Mouse (Mus musculus): ENCODE results near the gene Zfp683. TPM values are rescaled to one million over a fixed set of nuclear protein-coding genes. Genes with fewer than 3 reads are reported as not detected.

Gene Zfp683
- total RNA-seq (2014; fragmentation: Nextera tagmentation) = not detected in 2 replicates
- not detected in 2 replicates for total RNA-seq (2017)

GRCm38 (mm10) chr4:134053538-134053937 lies at the start of gene Zfp683:
Gene Zfp683 (plus strand): TSS chr4:134053838.
- ATAC-seq (replicated peaks; ENCODE audit: poor library complexity, severe bottlenecking) = no peak

- ATAC-seq (replicated peaks; ENCODE audit: poor library complexity, severe bottlenecking) = peak; percentile 55
Observed at GRCm38 (mm10) chr4:134005581-134006358, 47.9 kb upstream of the Zfp683 start.

GRCm38 (mm10) chr4:134006845-134007244 lies 46.8 kb upstream of the Zfp683 start:
- no peak for ATAC-seq (replicated peaks; ENCODE audit: poor library complexity, severe bottlenecking)

- ATAC-seq (replicated peaks; ENCODE audit: poor library complexity, severe bottlenecking) = no peak
Observed at GRCm38 (mm10) chr4:134009709-134010108, 43.9 kb upstream of the Zfp683 start.

- ATAC-seq (replicated peaks; ENCODE audit: poor library complexity, severe bottlenecking) = peak; percentile 14; the same call in 1 of the 2 replicates
Observed at GRCm38 (mm10) chr4:134011450-134012414, 41.9 kb upstream of the Zfp683 start.

- ATAC-seq (replicated peaks; ENCODE audit: poor library complexity, severe bottlenecking) = peak; percentile 39; the same call in 1 of the 2 replicates
Observed at GRCm38 (mm10) chr4:134012858-134013528, 40.6 kb upstream of the Zfp683 start.

GRCm38 (mm10) chr4:134016208-134016607 lies 37.4 kb upstream of the Zfp683 start:
- ATAC-seq (replicated peaks; ENCODE audit: poor library complexity, severe bottlenecking) = no peak

- ATAC-seq (replicated peaks; ENCODE audit: poor library complexity, severe bottlenecking) = no peak
Observed at GRCm38 (mm10) chr4:134016767-134017166, 36.9 kb upstream of the Zfp683 start.

- no peak for ATAC-seq (replicated peaks; ENCODE audit: poor library complexity, severe bottlenecking)
Observed at GRCm38 (mm10) chr4:134017201-134017865, 36.3 kb upstream of the Zfp683 start.

GRCm38 (mm10) chr4:134018038-134018778 lies 35.4 kb upstream of the Zfp683 start:
- ATAC-seq (replicated peaks; ENCODE audit: poor library complexity, severe bottlenecking) = no peak

GRCm38 (mm10) chr4:134018779-134019145 lies 34.9 kb upstream of the Zfp683 start, which contains the start of gene Lin28a:
Gene Lin28a (minus strand): TSS chr4:134018841.
- ATAC-seq (replicated peaks; ENCODE audit: poor library complexity, severe bottlenecking) = no peak

GRCm38 (mm10) chr4:134019210-134019609 lies 34.4 kb upstream of the Zfp683 start:
- ATAC-seq (replicated peaks; ENCODE audit: poor library complexity, severe bottlenecking) = no peak

- no peak for ATAC-seq (replicated peaks; ENCODE audit: poor library complexity, severe bottlenecking)
Observed at GRCm38 (mm10) chr4:134019641-134020351, 33.8 kb upstream of the Zfp683 start.

- peak; percentile 89 for ATAC-seq (replicated peaks; ENCODE audit: poor library complexity, severe bottlenecking)
Observed at GRCm38 (mm10) chr4:134020621-134021020, 33.0 kb upstream of the Zfp683 start.

- ATAC-seq (replicated peaks; ENCODE audit: poor library complexity, severe bottlenecking) = no peak
Observed at GRCm38 (mm10) chr4:134025802-134026201, 27.8 kb upstream of the Zfp683 start.

- ATAC-seq (replicated peaks; ENCODE audit: poor library complexity, severe bottlenecking) = peak; percentile 70
Observed at GRCm38 (mm10) chr4:134035953-134036352, 17.7 kb upstream of the Zfp683 start.

GRCm38 (mm10) chr4:134041317-134042123 lies 12.1 kb upstream of the Zfp683 start:
- peak; percentile 84 for ATAC-seq (replicated peaks; ENCODE audit: poor library complexity, severe bottlenecking)

GRCm38 (mm10) chr4:134043041-134043440 lies 10.6 kb upstream of the Zfp683 start:
- ATAC-seq (replicated peaks; ENCODE audit: poor library complexity, severe bottlenecking) = no peak
